Mouse (Mus musculus) ES-E14 (cell line): ENCODE measurements around the gene Scn1b. TPM values are rescaled to one million over a fixed set of nuclear protein-coding genes. Genes with fewer than 3 reads are reported as not detected.

ENCODE experiments used
- DNase-seq: peaks from one replicate; pipeline ENCODE4 v3.0.0-alpha.2; 2013; ENCODE audit warnings: low read depth, low spot score
- H3K27ac ChIP-seq: 2 replicates; pipeline ENCODE4 v1.5.1; 2012; ENCODE audit warnings: low read depth, mild to moderate bottlenecking, low read length, moderate library complexity, mixed read lengths; ENCODE audit not compliant: poor library complexity, insufficient read depth, severe bottlenecking
- H3K36me3 ChIP-seq: 2 replicates; pipeline ENCODE4 v1.6.1; 2012; ENCODE audit warnings: mild to moderate bottlenecking, low read length, moderate library complexity, mixed read lengths; ENCODE audit not compliant: control insufficient read depth, poor library complexity, insufficient read depth, severe bottlenecking
- H3K4me1 ChIP-seq, 2 experiments: fragments of 150-350 bp in 1 of 2; sonication (generic) in 1 of 2; 2 replicates each; pipeline ENCODE4 v1.6.1; 2012; ENCODE audit warnings: low read length in 2 of 2, mild to moderate bottlenecking in 1 of 2, mixed read lengths in 1 of 2; ENCODE audit not compliant: control insufficient read depth in 2 of 2, insufficient read depth in 2 of 2, poor library complexity in 1 of 2
- H3K4me3 ChIP-seq, 2 experiments: fragments of 150-350 bp in 1 of 2; sonication (generic) in 1 of 2; 2 replicates each; pipeline ENCODE4 v1.5.1; 2012; ENCODE audit warnings: low read length in 2 of 2, low read depth in 1 of 2, mild to moderate bottlenecking in 1 of 2, mixed read lengths in 1 of 2; ENCODE audit not compliant: insufficient read depth in 1 of 2, poor library complexity in 1 of 2, severe bottlenecking in 1 of 2
- H3K9ac ChIP-seq: 2 replicates; pipeline ENCODE4 v1.6.1; 2012; ENCODE audit warnings: low read depth, mild to moderate bottlenecking, low read length, mixed read lengths; ENCODE audit not compliant: poor library complexity, insufficient read depth, severe bottlenecking
- H3K9me3 ChIP-seq: fragments of 150-350 bp; sonication (generic); 2 replicates; pipeline ENCODE4 v1.6.1; 2012; ENCODE audit warnings: low read depth, mild to moderate bottlenecking, low read length; ENCODE audit not compliant: control insufficient read depth, insufficient read depth
- CHD2 ChIP-seq: IDR thresholded peaks from 2 replicates; pipeline ENCODE4 v1.6.1; 2014; ENCODE audit warnings: mild to moderate bottlenecking, low read depth, low read length, inconsistent platforms
- HCFC1 ChIP-seq: IDR thresholded peaks from 2 replicates; pipeline ENCODE4 v1.6.1; 2012; ENCODE audit warnings: low read length, inconsistent platforms, borderline replicate concordance; ENCODE audit not compliant: insufficient read depth
- MAFK ChIP-seq: IDR thresholded peaks from 2 replicates; pipeline ENCODE4 v1.6.1; 2014; ENCODE audit warnings: mild to moderate bottlenecking, low read depth, low read length, inconsistent platforms; ENCODE audit not compliant: insufficient read depth
- ZC3H11A ChIP-seq: IDR thresholded peaks from 2 replicates; pipeline ENCODE4 v1.6.1; 2012; ENCODE audit warnings: low read depth, mild to moderate bottlenecking, inconsistent platforms, low read length, borderline replicate concordance
- ZNF384 ChIP-seq: IDR thresholded peaks from 2 replicates; pipeline ENCODE4 v1.6.1; 2012; ENCODE audit warnings: low read depth, low read length, inconsistent platforms
- in situ Hi-C, 2 experiments: fragments of 600-800 bp; cut with MboI; formaldehyde crosslinking; loops; one replicate each; pipeline ENCODE4 v1.15.1; 2025; ENCODE audit warnings: low sequenced_read_pairs in 2 of 2, inconsistent platforms in 1 of 2; ENCODE audit not compliant: unreplicated experiment in 2 of 2
- total RNA-seq: library from RNA; depleted of rRNA; stranded (reverse); fragments of 300-350 nt; gene quantifications from 2 replicates; pipeline ENCODE4 v1.2.3, GENCODE M21; 2012

Scn1b gene
- total RNA-seq, 1 experiment: 16.3 TPM

DNA sequence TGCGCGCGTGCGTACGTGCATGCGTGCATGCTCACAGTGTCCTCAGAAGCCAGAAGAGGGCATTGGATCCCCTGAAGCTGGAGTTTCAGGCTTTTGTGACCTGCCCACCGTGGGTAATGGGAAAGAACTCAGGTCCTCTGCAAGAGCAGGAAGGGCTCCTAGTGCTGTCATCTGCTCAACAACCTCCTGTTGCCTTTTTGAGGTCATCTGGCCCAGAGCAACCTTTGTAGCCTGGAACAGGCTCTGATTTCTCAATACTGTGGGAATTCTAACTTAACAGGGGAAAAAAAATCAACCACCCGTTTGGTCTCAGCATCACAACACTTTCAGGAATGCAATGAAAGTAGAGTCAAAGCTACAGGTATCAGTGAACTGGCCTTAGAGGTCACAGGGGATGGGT, 47.1 kb downstream of the Scn1b start:
- no peak overlapping the region for H3K4me3 ChIP-seq
- no peak overlapping the region for H3K9ac ChIP-seq
- H3K27ac ChIP-seq: no peak overlapping the region
- in situ Hi-C loops: no loop called here
- no peaks in the 10 kb centered on the region for H3K9me3 ChIP-seq
- no peaks in the 10 kb centered on the region for H3K36me3 ChIP-seq
- TF ChIP-seq ZC3H11A (no peak), CHD2 (no peak), ZNF384 (no peak)
- peaks cover 5 to 8% of the 10 kb centered on the region in 2 experiments; a peak in 1 of 4 replicates for H3K4me1 ChIP-seq
- DNase-seq: no peak

DNA sequence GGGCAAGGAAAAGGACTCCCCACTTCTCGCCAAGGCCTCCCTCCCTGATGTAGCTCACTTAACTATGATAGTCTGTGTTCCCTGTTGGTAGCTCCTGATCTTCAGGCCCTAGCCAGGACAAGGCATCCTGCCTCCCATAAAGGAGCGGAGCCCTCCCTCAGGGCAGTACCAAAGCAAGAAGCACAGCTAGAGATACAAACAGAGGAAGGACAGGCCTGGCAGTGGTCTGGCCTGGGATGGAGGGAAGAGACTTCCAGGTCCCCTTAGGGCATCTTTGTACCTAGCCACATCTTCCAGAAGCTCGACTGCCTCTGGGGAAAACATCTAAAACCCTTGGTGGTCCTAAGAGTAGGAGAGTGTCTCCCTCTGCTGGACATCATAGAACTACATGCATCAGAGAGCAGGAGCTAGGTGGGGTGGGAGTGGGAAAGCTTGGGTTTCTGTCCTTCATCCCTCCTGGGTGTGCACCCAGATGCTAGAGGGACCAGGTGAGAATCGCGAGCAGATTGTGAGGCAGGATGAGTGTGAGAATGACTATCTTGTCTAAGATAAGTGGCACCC, 48.8 kb downstream of the Scn1b start:
- in situ Hi-C loops: no loop called here
- no peak overlapping the region for H3K9ac ChIP-seq
- TF ChIP-seq ZC3H11A (peak; percentile 58; the same call in 1 of the 2 replicates), HCFC1 (no peak)
- peak; percentile 65 for DNase-seq
- H3K4me1 ChIP-seq: 0 out of 4 replicates have a peak, but pooled peaks cover 4 to 5% of the 10 kb centered on the region in 2 experiments
- no peak overlapping the region for H3K27ac ChIP-seq
- no peaks in the 10 kb centered on the region for H3K36me3 ChIP-seq
- H3K9me3 ChIP-seq: no peaks in the 10 kb centered on the region
- H3K4me3 ChIP-seq: no peak overlapping the region

DNA sequence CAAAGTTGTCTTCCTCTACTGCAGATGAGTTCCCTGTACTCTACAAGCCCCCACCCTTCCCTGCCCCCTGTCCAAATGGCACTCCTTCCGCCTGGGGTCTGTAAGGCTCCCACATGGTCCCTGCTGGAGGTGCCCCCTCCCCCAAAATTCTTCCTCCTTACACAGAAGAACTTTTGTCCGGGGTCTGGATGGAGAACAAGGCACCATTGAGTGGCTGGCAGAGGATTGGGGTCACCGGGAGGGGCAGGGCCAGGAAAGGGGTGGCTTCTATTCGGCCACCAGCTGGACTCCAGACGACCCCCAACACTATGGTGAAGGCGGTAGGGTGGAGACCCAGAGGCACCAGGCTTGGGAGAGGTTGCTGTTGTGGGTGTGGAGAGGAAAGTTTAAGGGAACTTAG, 49.3 kb downstream of the Scn1b start:
- DNase-seq: no peak
- Histone ChIP-seq H3K9me3 (no peaks in the 10 kb centered on the region), H3K4me3 (no peak overlapping the region), H3K4me1 (peaks cover 0 to 5% of the 10 kb centered on the region in 2 experiments; a peak in 1 of 4 replicates), H3K36me3 (no peaks in the 10 kb centered on the region), H3K9ac (no peak overlapping the region), H3K27ac (no peak overlapping the region)
- TF ChIP-seq HCFC1 (no peak), ZNF384 (no peak), ZC3H11A (no peak), MAFK (no peak), CHD2 (no peak)
- in situ Hi-C loops: no loop called here

DNA sequence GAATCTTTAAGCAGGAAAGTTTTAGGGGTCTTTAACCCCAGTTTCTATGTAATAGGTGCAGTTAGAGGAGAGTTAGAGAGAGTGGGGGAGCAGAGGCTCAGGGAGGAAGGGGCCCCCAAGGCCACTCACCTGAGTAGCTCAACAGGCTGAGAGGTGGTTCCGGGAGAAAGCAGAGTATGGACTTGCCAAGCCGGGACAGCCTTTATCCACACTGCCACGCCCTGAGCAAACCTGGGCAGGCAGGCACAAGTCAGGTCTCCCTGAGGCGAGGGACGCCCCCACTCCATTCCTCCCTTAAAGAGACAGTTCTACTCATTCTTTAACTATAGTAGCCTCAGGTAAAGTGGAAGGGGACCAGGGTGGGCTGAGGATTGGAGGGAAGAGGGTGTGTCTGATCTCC, 50.3 kb downstream of the Scn1b start, which contains the start of gene Fxyd3:
Gene Fxyd3 (minus strand): TSS at position 213 of the 400 bp plus-strand sequence.
- in situ Hi-C loops: no loop called here
- DNase-seq: no peak
- TF ChIP-seq ZNF384: no peak
- TF ChIP-seq CHD2: no peak
- no peak for TF ChIP-seq ZC3H11A
- TF ChIP-seq MAFK: no peak
- no peak for TF ChIP-seq HCFC1
- Histone ChIP-seq H3K9me3 (no peaks in the 10 kb centered on the region), H3K27ac (no peak within 1 kb of the TSS), H3K4me3 (no peak within 1 kb of the TSS), H3K36me3 (no peaks in the 10 kb centered on the region), H3K9ac (no peak within 1 kb of the TSS), H3K4me1 (peaks cover 0 to 5% of the 10 kb centered on the region in 2 experiments; a peak in 1 of 4 replicates)

DNA sequence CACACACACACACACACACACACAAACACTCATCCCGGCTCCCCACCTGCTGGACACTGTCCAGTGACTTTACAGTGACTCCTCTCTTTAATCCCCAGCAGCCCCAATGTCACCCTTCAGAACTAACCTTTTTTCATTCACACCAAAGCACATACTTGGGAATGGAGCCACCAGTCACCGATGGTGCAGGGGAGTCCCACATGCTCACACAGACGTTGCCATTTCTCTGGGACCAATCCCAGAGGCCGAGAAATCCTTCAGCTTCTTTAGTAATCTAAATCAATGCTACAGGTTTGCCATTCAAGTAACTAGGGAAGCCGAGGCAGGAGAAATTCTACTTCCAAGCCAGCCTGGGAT, 52.1 kb downstream of the Scn1b start:
- Histone ChIP-seq H3K4me3 (no peak overlapping the region), H3K9ac (no peak overlapping the region), H3K4me1 (peaks cover 0 to 5% of the 10 kb centered on the region in 2 experiments; a peak in 1 of 4 replicates), H3K9me3 (no peaks in the 10 kb centered on the region), H3K27ac (no peak overlapping the region), H3K36me3 (no peaks in the 10 kb centered on the region)
- no peak for DNase-seq
- no peak for TF ChIP-seq ZC3H11A
- TF ChIP-seq ZNF384: no peak
- TF ChIP-seq HCFC1: no peak
- no peak for TF ChIP-seq MAFK
- no peak for TF ChIP-seq CHD2
- in situ Hi-C loops: no loop called here
